Mouse (Mus musculus) spleen, embryonic (tissue): ENCODE results near the gene Cdc42bpb.

Experiments
- CTCF ChIA-PET: fragments of 350-600 bp; sonication (Branson Sonifier 250); formaldehyde crosslinking; loops from one replicate; lab custom pipeline; 2022; lab: Charles Lee

Gene Cdc42bpb

DNA sequence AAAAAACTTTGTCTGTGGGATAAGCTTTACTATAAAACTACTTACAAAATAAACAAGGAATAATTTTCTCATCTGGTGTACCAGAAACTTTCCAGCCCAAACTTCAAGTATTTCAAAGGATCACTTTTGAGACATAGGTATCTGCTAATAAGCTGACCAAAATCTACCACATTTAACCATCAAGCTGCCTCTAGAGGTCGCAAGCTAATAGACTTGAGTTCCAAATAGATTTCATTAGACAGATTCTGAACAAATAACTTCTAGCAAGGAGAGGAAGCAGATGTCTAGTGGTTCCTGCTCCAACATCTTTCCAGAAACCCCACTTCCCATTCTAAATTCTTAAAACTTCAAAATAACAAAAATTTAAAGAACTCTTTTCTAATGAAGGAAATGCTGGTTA lies 33.6 kb downstream of the Cdc42bpb start:
- CTCF ChIA-PET, result no interaction called here

DNA sequence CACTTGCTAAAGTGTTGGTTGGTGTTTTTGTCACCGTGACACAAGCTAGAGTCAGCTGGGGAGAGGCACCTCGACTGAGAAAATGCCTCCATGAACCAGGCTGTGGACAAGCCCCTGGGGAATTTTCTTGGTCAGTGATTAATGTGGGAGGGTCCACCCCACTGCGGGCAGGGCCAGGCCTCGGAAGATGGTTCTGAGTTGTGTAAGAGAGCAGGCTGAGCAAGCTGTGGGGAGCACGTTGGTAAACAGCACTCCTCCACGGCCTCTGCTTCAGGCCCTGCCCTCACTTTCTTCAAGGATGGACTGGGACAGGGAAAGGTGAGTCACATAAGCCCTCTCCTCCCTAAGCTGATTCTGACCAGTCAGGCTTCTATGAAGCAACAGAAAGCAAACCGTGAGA lies 36.8 kb downstream of the Cdc42bpb start:
- CTCF ChIA-PET, result no interaction called here

DNA sequence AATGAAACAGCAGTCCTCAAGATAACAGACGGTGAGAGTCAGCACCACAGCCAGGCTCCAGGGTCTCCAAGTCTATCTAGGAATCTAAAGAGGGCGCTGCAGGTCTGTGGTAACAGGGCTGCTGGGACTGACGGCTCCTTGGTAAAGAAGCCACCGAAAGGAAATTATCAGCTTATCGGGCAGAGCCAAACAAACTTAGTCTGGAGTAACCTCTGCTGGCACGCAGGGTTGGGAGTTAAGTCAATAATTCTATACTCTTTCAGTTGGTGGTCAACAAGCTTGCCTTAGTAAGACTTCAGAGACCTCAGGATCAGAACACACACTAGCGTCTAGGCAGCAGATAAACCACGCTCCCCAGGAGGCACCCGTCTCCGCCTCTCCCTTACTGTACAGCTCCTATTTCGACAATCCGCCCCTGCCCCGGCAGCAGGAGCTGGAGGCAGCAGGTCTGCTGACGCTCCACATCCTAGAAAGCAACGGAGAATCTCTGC lies 39.6 kb downstream of the Cdc42bpb start:
- CTCF ChIA-PET, result no interaction called here

DNA sequence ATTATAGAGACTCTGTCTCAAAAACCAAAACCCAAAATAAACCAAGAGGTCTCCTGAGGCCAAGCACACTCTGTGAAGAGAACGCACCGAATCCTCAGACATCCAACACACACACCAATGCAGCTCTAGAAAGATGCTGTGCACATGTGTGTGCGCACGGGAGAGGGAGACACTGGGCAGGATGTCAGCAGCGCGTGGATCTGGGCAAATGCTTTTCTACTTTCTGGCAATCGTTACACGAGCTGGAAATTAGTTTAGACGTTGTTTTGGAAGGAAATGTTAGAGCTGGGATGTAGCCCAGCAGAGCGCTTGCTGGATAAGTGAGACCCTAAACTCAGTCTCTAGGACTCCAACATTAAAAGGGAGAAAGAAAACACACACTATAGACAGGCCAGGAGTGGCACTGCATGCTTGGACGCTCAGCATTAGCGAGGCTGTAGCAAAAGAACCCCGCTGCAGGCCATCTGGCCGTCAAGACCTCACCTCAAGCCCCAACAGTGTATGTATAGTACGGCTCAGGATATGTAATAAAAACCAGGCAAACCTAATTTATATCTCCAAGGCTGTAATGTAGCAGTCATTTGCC lies 44.4 kb downstream of the Cdc42bpb start:
- CTCF ChIA-PET, result no interaction called here

GRCm38 (mm10) chr12:111332443-111332842 lies 45.1 kb downstream of the Cdc42bpb start:
- CTCF ChIA-PET, result interaction anchor here (0.5 kb wide), 1 partner anchor 915 kb away, joined by 3 read pairs; no protein-coding TSS in a partner anchor

DNA sequence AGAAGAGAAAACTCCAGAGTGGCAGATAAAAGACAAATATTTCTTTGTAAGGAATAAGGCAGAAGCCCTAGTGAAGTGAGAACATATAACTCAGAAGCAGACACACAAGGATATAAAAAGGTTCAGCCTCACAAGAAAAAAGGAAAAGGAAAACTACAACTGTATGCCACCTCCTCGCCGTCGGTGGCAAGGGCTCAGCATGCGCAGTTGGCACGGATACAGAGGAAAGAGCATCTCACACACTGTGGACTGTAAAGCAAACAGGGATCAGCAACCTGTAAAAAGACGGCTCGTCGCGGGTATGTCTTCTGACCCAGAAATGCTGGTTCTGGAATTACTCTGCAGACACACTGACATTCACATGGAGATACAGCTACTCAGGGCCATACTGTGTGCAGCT lies 45.9 kb downstream of the Cdc42bpb start:
- CTCF ChIA-PET, result no interaction called here

- CTCF ChIA-PET, result no interaction called here
These were observed 48.2 kb downstream of the Cdc42bpb start for GRCm38 (mm10) chr12:111329281-111329680.

DNA sequence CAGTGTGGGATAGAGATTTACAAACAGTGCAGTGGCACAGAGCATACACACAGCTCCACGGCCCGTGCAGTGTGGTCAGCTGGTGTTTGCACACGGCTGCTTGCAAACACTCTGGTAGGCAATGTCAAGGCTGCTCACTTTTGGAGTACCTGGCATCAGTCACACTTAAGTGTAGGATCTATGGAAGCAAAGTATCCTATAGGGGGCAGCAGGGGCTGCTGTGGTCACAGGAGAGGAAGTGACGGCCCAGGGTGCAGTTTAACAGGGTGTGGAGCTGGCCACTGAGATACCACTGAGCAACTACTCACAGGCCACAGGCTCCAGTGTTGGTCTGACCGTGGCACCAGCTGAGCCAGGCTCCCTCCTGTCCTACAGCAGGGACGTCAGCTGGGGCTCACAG lies 49.2 kb downstream of the Cdc42bpb start:
- CTCF ChIA-PET, result interaction anchor here (0.6 kb wide), 1 partner anchor 219 kb away, joined by 6 read pairs; no protein-coding TSS in a partner anchor

DNA sequence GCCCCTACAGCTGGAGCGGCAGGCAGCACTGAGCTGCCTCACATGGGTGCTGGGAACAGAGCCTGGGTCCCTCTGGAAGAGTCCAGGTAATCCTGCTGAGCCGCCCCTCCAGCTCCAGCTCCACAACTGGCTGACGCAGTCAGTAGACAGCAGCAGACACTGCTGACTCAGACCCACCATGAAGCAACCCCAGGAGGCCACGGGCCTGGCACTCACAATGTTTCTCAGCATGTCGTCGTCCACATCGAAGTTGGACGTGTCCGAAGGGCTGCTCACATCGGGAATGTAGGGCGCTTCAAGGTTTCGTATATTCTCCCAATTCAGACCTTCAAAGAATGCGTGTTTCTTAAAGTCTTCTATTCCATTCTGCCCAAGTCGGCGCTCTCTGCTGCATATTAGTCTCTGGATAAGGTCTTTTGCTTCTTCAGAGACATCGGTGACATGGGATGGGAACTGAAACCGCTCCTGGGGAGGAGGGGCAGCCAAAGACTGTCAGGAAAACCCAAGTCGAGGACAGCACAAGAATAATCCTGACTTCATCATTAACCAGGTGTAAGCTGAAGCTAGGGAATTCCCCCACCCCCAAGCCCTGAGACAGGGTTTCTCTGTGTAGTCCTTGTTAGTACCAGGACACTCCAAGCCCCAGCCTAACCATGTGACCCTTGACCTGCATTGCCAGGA lies 51.6 kb downstream of the Cdc42bpb start:
- CTCF ChIA-PET, result no interaction called here

GRCm38 (mm10) chr12:111324949-111325348 lies 52.6 kb downstream of the Cdc42bpb start:
- CTCF ChIA-PET, result no interaction called here

GRCm38 (mm10) chr12:111324536-111324935 lies 53.0 kb downstream of the Cdc42bpb start:
- CTCF ChIA-PET, result no interaction called here

DNA sequence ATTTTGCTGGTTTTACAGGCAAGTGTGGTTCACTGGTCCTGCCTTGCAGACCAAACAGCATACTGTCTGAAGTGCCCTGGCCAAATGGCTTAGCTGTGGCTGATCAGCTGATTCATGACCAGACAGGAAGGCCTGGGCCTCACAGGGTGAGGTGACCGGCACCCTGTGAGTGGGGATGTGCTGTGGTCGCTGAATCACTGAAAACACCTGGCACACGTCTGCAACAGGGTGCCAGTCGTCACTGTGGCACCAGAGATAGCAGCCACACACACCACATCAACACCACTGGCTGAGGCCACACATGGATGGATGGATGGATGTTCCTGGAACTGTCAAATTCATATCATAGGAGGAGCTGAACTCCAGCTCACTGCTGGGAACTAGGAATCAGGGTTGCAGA lies 54.1 kb downstream of the Cdc42bpb start:
- CTCF ChIA-PET, result no interaction called here

GRCm38 (mm10) chr12:111321832-111322231 lies 55.7 kb downstream of the Cdc42bpb start:
- CTCF ChIA-PET, result no interaction called here

GRCm38 (mm10) chr12:111320549-111320948 lies 57.0 kb downstream of the Cdc42bpb start:
- CTCF ChIA-PET, result no interaction called here

- CTCF ChIA-PET, result no interaction called here
These were observed 59.8 kb downstream of the Cdc42bpb start for GRCm38 (mm10) chr12:111317694-111318093.

GRCm38 (mm10) chr12:111314273-111314672 lies 63.2 kb downstream of the Cdc42bpb start:
- CTCF ChIA-PET, result no interaction called here

DNA sequence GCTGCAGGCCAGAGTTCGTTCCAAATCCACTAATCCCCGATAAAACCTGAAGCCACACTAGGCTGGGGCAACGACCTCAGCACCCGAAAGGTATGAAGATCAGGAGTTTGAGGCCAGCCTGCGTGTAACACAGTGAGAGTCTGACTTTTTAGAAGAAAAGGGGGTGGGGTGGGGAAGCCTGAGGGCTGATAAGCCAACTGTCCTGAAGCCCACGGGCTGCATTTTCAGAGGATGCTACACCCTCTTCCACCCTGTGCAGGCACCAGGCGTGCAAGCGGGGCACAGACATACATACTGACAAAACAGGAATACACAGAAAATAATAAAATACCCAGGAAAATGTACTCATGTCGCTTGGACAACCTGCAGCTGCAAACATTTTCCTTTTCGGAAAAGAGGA lies 65.7 kb downstream of the Cdc42bpb start:
- CTCF ChIA-PET, result no interaction called here

DNA sequence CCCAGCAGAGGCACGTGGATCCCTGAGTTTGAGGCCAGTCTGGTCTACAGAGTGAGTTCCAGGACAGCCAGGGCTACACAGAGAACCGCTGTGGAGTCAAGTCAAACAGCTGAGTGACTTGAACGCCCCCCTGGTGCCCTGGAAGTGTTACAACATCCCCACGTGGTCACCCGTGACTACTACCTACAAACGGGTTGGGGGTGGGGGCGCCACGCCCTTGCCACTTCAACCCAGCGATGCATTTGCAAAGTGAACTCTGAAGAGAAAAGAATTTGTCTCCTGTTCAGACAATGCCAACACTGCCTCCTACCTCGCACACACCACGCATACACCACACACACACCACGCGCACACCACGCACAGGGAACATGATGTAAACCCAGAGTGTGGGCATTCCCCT lies 67.6 kb downstream of the Cdc42bpb start:
- CTCF ChIA-PET, result no interaction called here

GRCm38 (mm10) chr12:111309256-111309655 lies 68.3 kb downstream of the Cdc42bpb start:
- CTCF ChIA-PET, result no interaction called here

GRCm38 (mm10) chr12:111306821-111307220 lies 70.7 kb downstream of the Cdc42bpb start:
- CTCF ChIA-PET, result no interaction called here

GRCm38 (mm10) chr12:111303702-111304337 lies 73.7 kb downstream of the Cdc42bpb start:
- CTCF ChIA-PET, result no interaction called here

GRCm38 (mm10) chr12:111302018-111302345 lies 75.5 kb downstream of the Cdc42bpb start:
- CTCF ChIA-PET, result no interaction called here
